Mouse (Mus musculus): ENCODE results near the gene Lrrc36.

- no peak for TF ChIP-seq POLR2A (IDR thresholded peaks at IDR 0.05; ENCODE audit: borderline replicate concordance, control insufficient read depth, low read depth, low read length)
- TF ChIP-seq CTCF (IDR thresholded peaks at IDR 0.05; ENCODE audit: control insufficient read depth, insufficient read depth, low read length) = no peak
Measured at GRCm38 (mm10) chr8:105495350-105496302, 82.3 kb downstream of the Lrrc36 start.

All from bone marrow, adult 2 months (tissue).